Mouse (Mus musculus): ENCODE data around the gene Ccnj. TPM values are rescaled to one million over a fixed set of nuclear protein-coding genes. Genes with fewer than 3 reads are reported as not detected.

Gene Ccnj
- polyA plus RNA-seq, 1 experiment from 2014 or later, result 2.2 TPM

GRCm38 (mm10) chr19:40830198-40830597 lies 881 bp upstream of the Ccnj start:
- no peak overlapping the region for H3K27ac ChIP-seq
- H3K4me3 ChIP-seq (ENCODE audit: inconsistent target), result peak overlapping the region; percentile 94
- H3K36me3 ChIP-seq (ENCODE audit: inconsistent target), result no peaks in the 10 kb centered on the region
- WGBS (ENCODE audit: missing documents), result 41% methylated on average over 7 of the region's 7 CpGs
- H3K79me2 ChIP-seq (ENCODE audit: inconsistent target), result peaks cover 33% of the 10 kb centered on the region; the same call in 1 of the 2 replicates

- Histone ChIP-seq H3K4me3 (ENCODE audit: inconsistent target) (peak overlapping the region; percentile 61), H3K79me2 (ENCODE audit: inconsistent target) (peaks cover 46% of the 10 kb centered on the region; the same call in 1 of the 2 replicates), H3K36me3 (ENCODE audit: inconsistent target) (0 out of 2 replicates have a peak, but pooled peaks cover 2% of the 10 kb centered on the region), H3K27ac (no peak overlapping the region)
- whole genome bisulfite sequencing (ENCODE audit: missing documents), result under 1% methylated on average over 60 of the region's 76 CpGs
Observed at GRCm38 (mm10) chr19:40831416-40832201, 530 bp downstream of the Ccnj start.

- peaks cover 9% of the 10 kb centered on the region; the same call in 1 of the 2 replicates for H3K36me3 ChIP-seq (ENCODE audit: inconsistent target)
- H3K27ac ChIP-seq, result no peak overlapping the region
- H3K79me2 ChIP-seq (ENCODE audit: inconsistent target), result peaks cover 46% of the 10 kb centered on the region; the same call in 1 of the 2 replicates
- WGBS (ENCODE audit: missing documents), result 3% methylated on average over 5 of the region's 5 CpGs
- H3K4me3 ChIP-seq (ENCODE audit: inconsistent target), result peak overlapping the region; percentile 61
Observed at GRCm38 (mm10) chr19:40832361-40832760, 1.3 kb downstream of the Ccnj start.

- H3K79me2 ChIP-seq (ENCODE audit: inconsistent target), result peaks cover 46% of the 10 kb centered on the region; the same call in 1 of the 2 replicates
- WGBS (ENCODE audit: missing documents), result 90% methylated on average over 6 of the region's 6 CpGs
- no peak overlapping the region for H3K27ac ChIP-seq
- H3K4me3 ChIP-seq (ENCODE audit: inconsistent target), result no peak overlapping the region
- peaks cover 26% of the 10 kb centered on the region for H3K36me3 ChIP-seq (ENCODE audit: inconsistent target)
Observed at GRCm38 (mm10) chr19:40834436-40834835, 3.4 kb downstream of the Ccnj start.

GRCm38 (mm10) chr19:40838205-40838604 lies 7.1 kb downstream of the Ccnj start:
- peaks cover 37% of the 10 kb centered on the region for H3K36me3 ChIP-seq (ENCODE audit: inconsistent target)

GRCm38 (mm10) chr19:40840303-40840702 lies 9.2 kb downstream of the Ccnj start:
- WGBS (ENCODE audit: missing documents), result 68% methylated on average over 6 of the region's 6 CpGs
- Histone ChIP-seq H3K4me3 (ENCODE audit: inconsistent target) (no peak overlapping the region), H3K79me2 (ENCODE audit: inconsistent target) (peaks cover 13% of the 10 kb centered on the region; the same call in 1 of the 2 replicates), H3K27ac (no peak overlapping the region), H3K36me3 (ENCODE audit: inconsistent target) (peaks cover 56% of the 10 kb centered on the region)

More at GRCm38 (mm10) chr19:40838205-40838604, 7.1 kb downstream of the Ccnj start:
- Histone ChIP-seq H3K27ac (no peak overlapping the region), H3K79me2 (ENCODE audit: inconsistent target) (peaks cover 34% of the 10 kb centered on the region; the same call in 1 of the 2 replicates), H3K4me3 (ENCODE audit: inconsistent target) (no peak overlapping the region)
- 85% methylated on average over 7 of the region's 7 CpGs for WGBS (ENCODE audit: missing documents)

- H3K27ac ChIP-seq, result no peak overlapping the region
- peaks cover 5% of the 10 kb centered on the region; the same call in 1 of the 2 replicates for H3K79me2 ChIP-seq (ENCODE audit: inconsistent target)
- no peak overlapping the region for H3K4me3 ChIP-seq (ENCODE audit: inconsistent target)
- WGBS (ENCODE audit: missing documents), result 89% methylated on average over 6 of the region's 6 CpGs
- peaks cover 64% of the 10 kb centered on the region for H3K36me3 ChIP-seq (ENCODE audit: inconsistent target)
Observed at GRCm38 (mm10) chr19:40841083-40841482, 10.0 kb downstream of the Ccnj start.

GRCm38 (mm10) chr19:40841593-40841992 lies 10.5 kb downstream of the Ccnj start:
- Histone ChIP-seq H3K79me2 (ENCODE audit: inconsistent target) (no peaks in the 10 kb centered on the region), H3K4me3 (ENCODE audit: inconsistent target) (no peak overlapping the region), H3K27ac (no peak overlapping the region), H3K36me3 (ENCODE audit: inconsistent target) (peaks cover 67% of the 10 kb centered on the region)
- WGBS (ENCODE audit: missing documents), result 91% methylated on average over 13 of the region's 13 CpGs

- no peak overlapping the region for H3K27ac ChIP-seq
- peaks cover 63% of the 10 kb centered on the region for H3K36me3 ChIP-seq (ENCODE audit: inconsistent target)
- 92% methylated on average over 13 of the region's 13 CpGs for WGBS (ENCODE audit: missing documents)
- H3K4me3 ChIP-seq (ENCODE audit: inconsistent target), result no peak overlapping the region
- H3K79me2 ChIP-seq (ENCODE audit: inconsistent target), result no peaks in the 10 kb centered on the region
Observed at GRCm38 (mm10) chr19:40844731-40845130, 13.7 kb downstream of the Ccnj start.

- H3K79me2 ChIP-seq (ENCODE audit: inconsistent target), result no peaks in the 10 kb centered on the region
- no peak overlapping the region for H3K4me3 ChIP-seq (ENCODE audit: inconsistent target)
- WGBS (ENCODE audit: missing documents), result 86% methylated on average over 12 of the region's 12 CpGs
- H3K36me3 ChIP-seq (ENCODE audit: inconsistent target), result peaks cover 41% of the 10 kb centered on the region
- no peak overlapping the region for H3K27ac ChIP-seq
Observed at GRCm38 (mm10) chr19:40849391-40849790, 18.3 kb downstream of the Ccnj start.

GRCm38 (mm10) chr19:40859555-40859954 lies 28.5 kb downstream of the Ccnj start:
- no peaks in the 10 kb centered on the region for H3K79me2 ChIP-seq (ENCODE audit: inconsistent target)
- 81% methylated on average over 4 of the region's 4 CpGs for WGBS (ENCODE audit: missing documents)
- no peak overlapping the region for H3K27ac ChIP-seq
- no peaks in the 10 kb centered on the region for H3K36me3 ChIP-seq (ENCODE audit: inconsistent target)
- H3K4me3 ChIP-seq (ENCODE audit: inconsistent target), result no peak overlapping the region

- H3K36me3 ChIP-seq (ENCODE audit: inconsistent target), result no peaks in the 10 kb centered on the region
- no peaks in the 10 kb centered on the region for H3K79me2 ChIP-seq (ENCODE audit: inconsistent target)
- H3K27ac ChIP-seq, result no peak overlapping the region
- 51% methylated on average over 5 of the region's 5 CpGs for WGBS (ENCODE audit: missing documents)
- no peak overlapping the region for H3K4me3 ChIP-seq (ENCODE audit: inconsistent target)
Observed at GRCm38 (mm10) chr19:40868284-40868683, 37.2 kb downstream of the Ccnj start.

- Histone ChIP-seq H3K4me3 (ENCODE audit: inconsistent target) (no peak overlapping the region), H3K36me3 (ENCODE audit: inconsistent target) (no peaks in the 10 kb centered on the region), H3K79me2 (ENCODE audit: inconsistent target) (no peaks in the 10 kb centered on the region), H3K27ac (no peak overlapping the region)
- WGBS (ENCODE audit: missing documents), result 94% methylated on average over 3 of the region's 3 CpGs
Observed at GRCm38 (mm10) chr19:40869425-40870105, 38.5 kb downstream of the Ccnj start.

- H3K27ac ChIP-seq, result no peak overlapping the region
- H3K79me2 ChIP-seq (ENCODE audit: inconsistent target), result no peaks in the 10 kb centered on the region
- 29% methylated on average over 42 of the region's 51 CpGs for WGBS (ENCODE audit: missing documents)
- H3K4me3 ChIP-seq (ENCODE audit: inconsistent target), result no peak overlapping the region; the same call in 1 of the 2 replicates
- no peaks in the 10 kb centered on the region for H3K36me3 ChIP-seq (ENCODE audit: inconsistent target)
Observed at GRCm38 (mm10) chr19:40872955-40873665, 42.0 kb downstream of the Ccnj start.
